Comparison of ENCODE assay signal across 2 mouse cellular contexts in the genomic region with DNA sequence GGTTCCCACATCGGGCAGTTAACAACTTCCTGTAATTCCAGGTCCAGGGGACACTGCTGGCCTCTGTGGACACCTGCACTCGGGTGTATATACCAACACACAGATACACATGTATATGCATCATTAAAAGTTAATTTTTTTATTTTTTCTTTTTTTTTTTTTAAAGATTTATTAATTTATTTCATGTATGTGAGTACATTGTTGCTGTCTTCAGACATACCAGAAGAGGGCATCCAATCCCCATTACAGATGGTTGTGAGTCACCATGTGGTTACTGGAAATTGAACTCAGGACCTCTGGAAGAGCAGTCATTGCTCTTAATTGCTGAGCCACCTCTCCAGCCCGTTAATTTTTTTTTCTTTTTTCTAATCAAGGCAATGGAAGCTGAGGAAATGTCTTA.
TF ChIP-seq lines count a peak whose summit lies in the region.

No protein-coding gene starts in this region.

TF ChIP-seq in MEL, 35 proteins besides CTCF, POLR2A, EP300 and RAD21 (continued from another document):
- TF ChIP-seq RCOR1 (IDR thresholded peaks at IDR 0.05; ENCODE audit: low read depth, low read length): no peak
- TF ChIP-seq JUND (IDR thresholded peaks at IDR 0.05; ENCODE audit: low read depth, low read length): 0 out of 2 replicates have a peak, but pooled peaks have one; percentile 49
- TF ChIP-seq POLR2AphosphoS2 (IDR thresholded peaks at IDR 0.05; ENCODE audit: low read length): no peak
- peak; percentile 22; the same call in 1 of the 2 replicates for TF ChIP-seq SMC3 (IDR thresholded peaks at IDR 0.05; ENCODE audit: low read depth, low read length)
- TF ChIP-seq MAX (IDR thresholded peaks at IDR 0.05; ENCODE audit: low read length): 0 out of 2 replicates have a peak, but pooled peaks have one; percentile 3
- peak; percentile 86 for TF ChIP-seq MYC (IDR thresholded peaks at IDR 0.05; ENCODE audit: low read depth, low read length)
- no peak for TF ChIP-seq TBP (IDR thresholded peaks at IDR 0.05; ENCODE audit: low read depth, low read length)
TF ChIP-seq in MEL: peak in this region for 5.

TF ChIP-seq in myocyte, 11 proteins besides CTCF, POLR2A, EP300 and RAD21 (continued from another document):
- TF ChIP-seq TCF3 (IDR thresholded peaks at IDR 0.05; ENCODE audit: insufficient read length, low read depth) (no peak), E2F4 (IDR thresholded peaks at IDR 0.05; ENCODE audit: insufficient read depth) (no peak), MYOG (IDR thresholded peaks at IDR 0.05; ENCODE audit: control insufficient read depth in 1 of 3, insufficient read depth in 1 of 3, insufficient read length in 2 of 3, low read depth in 2 of 3) (no peak), SRF (IDR thresholded peaks at IDR 0.05; ENCODE audit: control insufficient read depth, insufficient read length, low read depth) (no peak), USF1 (IDR thresholded peaks at IDR 0.05; ENCODE audit: low read depth) (no peak), POLR2AphosphoS2 (IDR thresholded peaks at IDR 0.05; ENCODE audit: insufficient read length, low read depth) (no peak)
